Mouse (Mus musculus) left cerebral cortex, postnatal 36 days (tissue): ENCODE data around the gene C1s1. TPM values are rescaled to one million over a fixed set of nuclear protein-coding genes. Genes with fewer than 3 reads are reported as not detected.
"Not testable (repeated sequence)": the region's sequence is repeated elsewhere in the genome, so short reads cannot be mapped to it uniquely, and the experiment has no call there.

Experiments used
- DNase-seq, 2 experiments: peaks; one replicate each; pipeline ENCODE4 v3.0.0; 2021 to 2022; ENCODE audit warnings: low spot score in 2 of 2, mixed read lengths in 1 of 2
- intact Hi-C: fragments of 180-260 bp; cut with DNase I; formaldehyde crosslinking; loops from one replicate; pipeline ENCODE4 v1.15.1; 2025
- total RNA-seq, 2 experiments: library from RNA; stranded (reverse); gene quantifications; 2 replicates each; pipeline ENCODE4 v1.2.3; 2021

C1s1 gene
- total RNA-seq, 2 experiments from 2014 or later = 1.2 to 2.5 TPM

- intact Hi-C loops = not testable (repeated sequence)
- DNase-seq = peak; percentile 49 to 70
Measured at GRCm38 (mm10) chr6:124522082-124522481, 20.1 kb downstream of the C1s1 start.

GRCm38 (mm10) chr6:124517733-124518132 lies 24.4 kb downstream of the C1s1 start:
- intact Hi-C loops, DNase-seq: not testable (repeated sequence)

GRCm38 (mm10) chr6:124512355-124512836 lies 29.8 kb downstream of the C1s1 start, which contains the start of gene C1ra:
Gene C1ra, plus strand, starts transcription at chr6:124512405.
- intact Hi-C loops = no loop called here
- peak; percentile 43 to 65 for DNase-seq

- DNase-seq = no peak
- intact Hi-C loops = no loop called here
Measured at GRCm38 (mm10) chr6:124511936-124512335, 30.2 kb downstream of the C1s1 start.

GRCm38 (mm10) chr6:124509192-124509591 lies 33.0 kb downstream of the C1s1 start:
- DNase-seq, intact Hi-C loops: not testable (repeated sequence)

- DNase-seq = peak in 1 of 2 experiments; percentile 13
- intact Hi-C loops = no loop called here
Measured at GRCm38 (mm10) chr6:124508292-124508691, 33.9 kb downstream of the C1s1 start.

GRCm38 (mm10) chr6:124506991-124507390 lies 35.2 kb downstream of the C1s1 start:
- no peak for DNase-seq
- intact Hi-C loops = no loop called here

GRCm38 (mm10) chr6:124505028-124505427 lies 37.1 kb downstream of the C1s1 start:
- intact Hi-C loops = no loop called here
- no peak for DNase-seq

- intact Hi-C loops = no loop called here
- no peak for DNase-seq
Measured at GRCm38 (mm10) chr6:124502021-124502420, 40.1 kb downstream of the C1s1 start.

- intact Hi-C loops = no loop called here
Measured at GRCm38 (mm10) chr6:124501473-124501872, 40.7 kb downstream of the C1s1 start.

GRCm38 (mm10) chr6:124499914-124500566 lies 42.1 kb downstream of the C1s1 start:
- intact Hi-C loops = loop anchor here (5.0 kb wide), 1 partner anchor 42 kb away; the partner anchor contains the start of gene C1s1
- DNase-seq = no peak

More at GRCm38 (mm10) chr6:124501473-124501872, 40.7 kb downstream of the C1s1 start:
- no peak for DNase-seq

GRCm38 (mm10) chr6:124496054-124496453 lies 46.1 kb downstream of the C1s1 start:
- intact Hi-C loops = loop anchor here (5.0 kb wide), 1 partner anchor 46 kb away; the partner anchor contains the start of gene C1s1
- DNase-seq = no peak

GRCm38 (mm10) chr6:124493886-124494285 lies 48.3 kb downstream of the C1s1 start:
- intact Hi-C loops = no loop called here
- no peak for DNase-seq

GRCm38 (mm10) chr6:124492842-124493561 lies 49.2 kb downstream of the C1s1 start, which contains the start of gene C1rl:
Gene C1rl, plus strand, starts transcription at chr6:124493113.
- intact Hi-C loops = no loop called here
- peak; percentile 46 to 62 for DNase-seq

- no peak for DNase-seq
- intact Hi-C loops = no loop called here
Measured at GRCm38 (mm10) chr6:124491427-124491826, 50.7 kb downstream of the C1s1 start.

GRCm38 (mm10) chr6:124488952-124489351 lies 53.2 kb downstream of the C1s1 start:
- DNase-seq = no peak
- intact Hi-C loops = no loop called here

GRCm38 (mm10) chr6:124487509-124487908 lies 54.6 kb downstream of the C1s1 start:
- no peak for DNase-seq
- intact Hi-C loops = no loop called here

- no peak for DNase-seq
- intact Hi-C loops = no loop called here
Measured at GRCm38 (mm10) chr6:124485414-124486144, 56.6 kb downstream of the C1s1 start.

GRCm38 (mm10) chr6:124484851-124485250 lies 57.3 kb downstream of the C1s1 start:
- intact Hi-C loops = loop anchor here (5.0 kb wide), 1 partner anchor 57 kb away; the partner anchor contains the start of gene C1s1
- no peak for DNase-seq

GRCm38 (mm10) chr6:124483831-124484230 lies 58.3 kb downstream of the C1s1 start:
- DNase-seq = not testable (repeated sequence)
- intact Hi-C loops = loop anchor here (5.0 kb wide), 1 partner anchor 58 kb away; the partner anchor contains the start of gene C1s1
